Mouse (Mus musculus) stomach, postnatal 0 days (tissue): ENCODE data around the gene Ssna1.

ENCODE experiments used
- CTCF ChIP-seq: IDR thresholded peaks from 2 replicates; pipeline ENCODE4 v1.5.1; 2016; ENCODE audit warnings: antibody characterized with exemption, low read depth, mild to moderate bottlenecking, moderate library complexity
- EP300 ChIP-seq: optimal IDR thresholded peaks from 2 replicates; pipeline ENCODE3; 2016; ENCODE audit warnings: antibody characterized with exemption

DNA sequence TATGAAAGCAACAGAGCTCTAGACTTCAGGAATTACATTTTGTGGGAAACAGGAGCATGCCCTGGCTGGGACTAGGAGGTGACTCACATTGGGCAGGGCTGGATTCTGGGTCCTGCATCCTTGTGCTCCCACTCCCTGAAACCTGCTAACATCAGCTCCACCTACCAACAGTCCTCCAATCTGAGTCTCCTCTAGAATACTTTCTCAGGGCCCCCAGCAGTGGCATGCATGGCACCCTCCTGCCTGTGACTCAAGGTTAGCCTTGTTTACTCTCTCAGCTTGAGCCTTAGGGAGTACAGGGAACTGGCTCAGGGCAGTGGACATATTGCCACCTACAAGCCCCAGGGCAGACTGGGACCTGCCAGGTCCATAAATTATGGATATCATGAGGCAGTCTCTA is 34.1 kb downstream of the Ssna1 start:
- TF ChIP-seq CTCF (no peak), EP300 (no peak)
